Mouse (Mus musculus) forebrain, embryonic 10.5 days (tissue): Measurements from ENCODE around the gene Ip6k3. TPM values are rescaled to one million over a fixed set of nuclear protein-coding genes. Genes with fewer than 3 reads are reported as not detected.

Experiments
- DNase-seq: peaks from one replicate; pipeline ENCODE4 v3.0.0-alpha.2; 2017; ENCODE audit warnings: low spot score; ENCODE audit errors: extremely low spot score
- H3K27ac ChIP-seq: fragments of 300-500 bp; sonication (generic); 2 replicates; pipeline ENCODE4 v1.5.1; 2016; ENCODE audit warnings: mild to moderate bottlenecking
- H3K27me3 ChIP-seq: fragments of 300-500 bp; sonication (generic); 2 replicates; pipeline ENCODE4 v1.6.1; 2016; ENCODE audit warnings: mild to moderate bottlenecking; ENCODE audit not compliant: poor library complexity, severe bottlenecking
- H3K36me3 ChIP-seq: fragments of 300-500 bp; sonication (generic); replicated peaks from 2 replicates; pipeline ENCODE4 v1.6.1; 2016; ENCODE audit warnings: mild to moderate bottlenecking, moderate library complexity
- H3K4me1 ChIP-seq: fragments of 300-500 bp; sonication (generic); 2 replicates; pipeline ENCODE4 v1.6.1; 2016
- H3K4me3 ChIP-seq: fragments of 300-500 bp; sonication (generic); 2 replicates; pipeline ENCODE4 v1.5.1; 2016; ENCODE audit warnings: mild to moderate bottlenecking, moderate library complexity
- H3K9me3 ChIP-seq: fragments of 300-500 bp; sonication (generic); 2 replicates; pipeline ENCODE4 v1.6.1; 2016; ENCODE audit warnings: mild to moderate bottlenecking, moderate library complexity
- WGBS: fragments of 180-500 bp; shearing (Covaris S2); methylation state at CpG from one replicate; pipeline ENCODE4 v1.1.7; 2016; 5-methylcytosine and 5-hydroxymethylcytosine counted together
- polyA plus RNA-seq: library from polyadenylated mRNA; unstranded; fragments of >200 nt; fragmentation: Nextera tagmentation; extraction: Ambion mirVana; gene quantifications from 2 replicates; pipeline ENCODE4 v1.2.1, GENCODE M21; 2016

Ip6k3 gene
- polyA plus RNA-seq, 1 experiment from 2014 or later, result 0.06 TPM

- H3K4me3 ChIP-seq, result no peak overlapping the region
- no peak for DNase-seq
- peaks cover 13% of the 10 kb centered on the region for H3K4me1 ChIP-seq
- no peaks in the 10 kb centered on the region for H3K36me3 ChIP-seq
- no peaks in the 10 kb centered on the region for H3K9me3 ChIP-seq
- no peaks in the 10 kb centered on the region for H3K27me3 ChIP-seq
- peak overlapping the region; percentile 15; the same call in 1 of the 2 replicates for H3K27ac ChIP-seq
- WGBS, result 81% methylated on average over 4 of the region's 4 CpGs
Observed at GRCm38 (mm10) chr17:27160905-27161304, 6.7 kb downstream of the Ip6k3 start.

DNA sequence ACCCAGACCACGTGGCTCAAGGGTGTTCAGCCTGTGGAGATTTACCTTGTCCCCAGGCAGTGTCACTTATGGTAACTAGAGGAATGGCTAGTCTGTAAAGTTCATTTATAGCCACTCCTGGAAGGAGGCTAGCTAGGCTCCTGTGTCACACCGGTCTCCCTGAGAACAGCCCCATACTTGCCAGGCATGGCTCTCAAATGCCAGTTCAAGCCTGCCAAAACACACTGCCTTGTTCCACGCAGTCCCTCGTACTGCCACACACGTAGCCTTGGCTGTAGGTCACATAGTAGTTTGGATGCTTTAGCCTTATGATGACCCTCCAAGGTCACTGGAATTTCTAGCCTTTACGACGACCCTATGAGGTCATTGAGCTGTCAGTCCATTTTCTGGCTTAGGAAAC is 8.4 kb downstream of the Ip6k3 start:
- no peak overlapping the region for H3K4me3 ChIP-seq
- H3K4me1 ChIP-seq, result peaks cover 15% of the 10 kb centered on the region
- H3K9me3 ChIP-seq, result no peaks in the 10 kb centered on the region
- no peaks in the 10 kb centered on the region for H3K36me3 ChIP-seq
- no peak for DNase-seq
- no peak overlapping the region for H3K27ac ChIP-seq
- H3K27me3 ChIP-seq, result no peaks in the 10 kb centered on the region
- WGBS, result 87% methylated on average over 7 of the region's 7 CpGs

GRCm38 (mm10) chr17:27158439-27158838 is 9.2 kb downstream of the Ip6k3 start:
- no peak overlapping the region for H3K27ac ChIP-seq
- no peaks in the 10 kb centered on the region for H3K36me3 ChIP-seq
- WGBS, result 87% methylated on average over 6 of the region's 6 CpGs
- no peaks in the 10 kb centered on the region for H3K9me3 ChIP-seq
- DNase-seq, result no peak
- H3K4me1 ChIP-seq, result peaks cover 18% of the 10 kb centered on the region
- no peak overlapping the region for H3K4me3 ChIP-seq
- no peaks in the 10 kb centered on the region for H3K27me3 ChIP-seq

- 85% methylated on average over 8 of the region's 8 CpGs for WGBS
- no peak for DNase-seq
- Histone ChIP-seq H3K36me3 (no peaks in the 10 kb centered on the region), H3K27ac (0 out of 2 replicates have a peak overlapping the region, but pooled peaks have one; percentile 27), H3K4me1 (peaks cover 17% of the 10 kb centered on the region), H3K4me3 (no peak overlapping the region), H3K27me3 (no peaks in the 10 kb centered on the region), H3K9me3 (no peaks in the 10 kb centered on the region)
Observed at GRCm38 (mm10) chr17:27155752-27156151, 11.8 kb downstream of the Ip6k3 start.

- Histone ChIP-seq H3K27ac (no peak overlapping the region), H3K9me3 (no peaks in the 10 kb centered on the region), H3K4me3 (no peak overlapping the region), H3K27me3 (no peaks in the 10 kb centered on the region), H3K4me1 (peaks cover 20% of the 10 kb centered on the region), H3K36me3 (no peaks in the 10 kb centered on the region)
- WGBS, result 82% methylated on average over 6 of the region's 6 CpGs
- DNase-seq, result no peak
Observed at GRCm38 (mm10) chr17:27154881-27155280, 12.7 kb downstream of the Ip6k3 start.

- Histone ChIP-seq H3K4me3 (no peak overlapping the region), H3K4me1 (peaks cover 21% of the 10 kb centered on the region), H3K9me3 (no peaks in the 10 kb centered on the region), H3K27ac (no peak overlapping the region), H3K36me3 (no peaks in the 10 kb centered on the region), H3K27me3 (no peaks in the 10 kb centered on the region)
- WGBS, result 88% methylated on average over 14 of the region's 14 CpGs
- no peak for DNase-seq
Observed at GRCm38 (mm10) chr17:27154256-27154655, 13.3 kb downstream of the Ip6k3 start.

GRCm38 (mm10) chr17:27153773-27154193 is 13.8 kb downstream of the Ip6k3 start:
- Histone ChIP-seq H3K9me3 (no peaks in the 10 kb centered on the region), H3K36me3 (no peaks in the 10 kb centered on the region), H3K27ac (0 out of 2 replicates have a peak overlapping the region, but pooled peaks have one; percentile 40), H3K27me3 (no peaks in the 10 kb centered on the region), H3K4me1 (peaks cover 25% of the 10 kb centered on the region), H3K4me3 (no peak overlapping the region)
- 84% methylated on average over 9 of the region's 9 CpGs for WGBS
- DNase-seq, result no peak

GRCm38 (mm10) chr17:27152976-27153723 is 14.4 kb downstream of the Ip6k3 start:
- H3K36me3 ChIP-seq, result no peaks in the 10 kb centered on the region
- WGBS, result 76% methylated on average over 8 of the region's 8 CpGs
- H3K9me3 ChIP-seq, result no peaks in the 10 kb centered on the region
- 0 out of 2 replicates have a peak, but pooled peaks cover 4% of the 10 kb centered on the region for H3K27me3 ChIP-seq
- no peak overlapping the region for H3K4me3 ChIP-seq
- no peak for DNase-seq
- H3K27ac ChIP-seq, result 0 out of 2 replicates have a peak overlapping the region, but pooled peaks have one; percentile 40
- peaks cover 31% of the 10 kb centered on the region for H3K4me1 ChIP-seq

GRCm38 (mm10) chr17:27151411-27151810 is 16.2 kb downstream of the Ip6k3 start:
- Histone ChIP-seq H3K27me3 (0 out of 2 replicates have a peak, but pooled peaks cover 4% of the 10 kb centered on the region), H3K27ac (no peak overlapping the region), H3K9me3 (no peaks in the 10 kb centered on the region), H3K4me3 (no peak overlapping the region), H3K36me3 (no peaks in the 10 kb centered on the region), H3K4me1 (peaks cover 37% of the 10 kb centered on the region)
- no peak for DNase-seq
- WGBS, result 68% methylated on average over 8 of the region's 8 CpGs

GRCm38 (mm10) chr17:27150871-27151270 is 16.7 kb downstream of the Ip6k3 start:
- Histone ChIP-seq H3K27me3 (0 out of 2 replicates have a peak, but pooled peaks cover 4% of the 10 kb centered on the region), H3K4me3 (no peak overlapping the region), H3K9me3 (no peaks in the 10 kb centered on the region), H3K36me3 (no peaks in the 10 kb centered on the region), H3K27ac (no peak overlapping the region), H3K4me1 (peaks cover 38% of the 10 kb centered on the region)
- DNase-seq, result no peak
- WGBS, result 79% methylated on average over 7 of the region's 7 CpGs

DNA sequence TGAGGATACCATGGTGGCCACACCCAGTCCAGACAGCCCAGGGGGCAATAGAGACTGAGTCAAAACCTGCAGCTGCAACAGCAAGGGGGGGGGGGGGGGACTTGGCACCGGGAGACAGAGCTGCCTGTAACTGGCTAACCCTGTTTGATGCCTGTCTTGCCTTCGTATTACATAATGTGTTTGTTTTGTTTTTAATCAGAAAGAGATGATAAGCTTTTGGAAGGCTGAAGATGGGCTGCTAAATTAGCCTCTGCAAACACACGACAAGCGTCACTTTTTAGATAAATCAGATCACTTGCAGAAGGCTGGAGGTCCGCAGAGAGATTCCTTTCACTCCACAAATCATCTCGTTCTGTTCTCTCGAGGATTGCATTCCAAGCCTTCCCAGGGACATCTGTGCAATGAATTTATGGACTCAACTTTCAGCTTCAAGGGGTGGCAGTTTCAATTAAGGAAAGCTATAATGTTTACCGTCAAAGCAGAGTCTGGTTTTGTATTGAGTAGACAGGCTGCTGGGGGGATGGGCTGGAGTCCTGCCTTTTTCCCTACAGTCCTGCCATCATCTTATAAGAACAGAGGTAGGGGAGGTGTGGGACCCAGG is 21.2 kb downstream of the Ip6k3 start:
- WGBS, result 52% methylated on average over 8 of the region's 8 CpGs
- H3K27ac ChIP-seq, result no peak overlapping the region
- DNase-seq, result no peak

GRCm38 (mm10) chr17:27144152-27144551 is 23.4 kb downstream of the Ip6k3 start:
- H3K4me1 ChIP-seq, result peaks cover 69% of the 10 kb centered on the region
- no peak overlapping the region for H3K4me3 ChIP-seq
- peaks cover 36% of the 10 kb centered on the region for H3K27me3 ChIP-seq
- whole genome bisulfite sequencing, result 85% methylated on average over 4 of the region's 4 CpGs
- 0 out of 2 replicates have a peak overlapping the region, but pooled peaks have one; percentile 3 for H3K27ac ChIP-seq
- DNase-seq, result no peak
- H3K9me3 ChIP-seq, result no peaks in the 10 kb centered on the region
- H3K36me3 ChIP-seq, result no peaks in the 10 kb centered on the region

More for the DNA sequence above, 21.2 kb downstream of the Ip6k3 start:
- Histone ChIP-seq H3K27me3 (peaks cover 27% of the 10 kb centered on the region), H3K9me3 (no peaks in the 10 kb centered on the region), H3K4me3 (no peak overlapping the region), H3K36me3 (no peaks in the 10 kb centered on the region), H3K4me1 (peaks cover 53% of the 10 kb centered on the region)

- Histone ChIP-seq H3K36me3 (no peaks in the 10 kb centered on the region), H3K27me3 (peaks cover 35% of the 10 kb centered on the region), H3K4me3 (no peak overlapping the region), H3K9me3 (no peaks in the 10 kb centered on the region), H3K27ac (peak overlapping the region; percentile 49; the same call in 1 of the 2 replicates), H3K4me1 (peaks cover 70% of the 10 kb centered on the region)
- 57% methylated on average over 10 of the region's 10 CpGs for WGBS
- no peak for DNase-seq
Observed at GRCm38 (mm10) chr17:27141971-27142450, 25.6 kb downstream of the Ip6k3 start.
